Mouse (Mus musculus): ENCODE measurements around the gene Hlcs. TPM values are rescaled to one million over a fixed set of nuclear protein-coding genes. Genes with fewer than 3 reads are reported as not detected.

Gene Hlcs
- polyA plus RNA-seq, 1 experiment, result 17.5 TPM

DNA sequence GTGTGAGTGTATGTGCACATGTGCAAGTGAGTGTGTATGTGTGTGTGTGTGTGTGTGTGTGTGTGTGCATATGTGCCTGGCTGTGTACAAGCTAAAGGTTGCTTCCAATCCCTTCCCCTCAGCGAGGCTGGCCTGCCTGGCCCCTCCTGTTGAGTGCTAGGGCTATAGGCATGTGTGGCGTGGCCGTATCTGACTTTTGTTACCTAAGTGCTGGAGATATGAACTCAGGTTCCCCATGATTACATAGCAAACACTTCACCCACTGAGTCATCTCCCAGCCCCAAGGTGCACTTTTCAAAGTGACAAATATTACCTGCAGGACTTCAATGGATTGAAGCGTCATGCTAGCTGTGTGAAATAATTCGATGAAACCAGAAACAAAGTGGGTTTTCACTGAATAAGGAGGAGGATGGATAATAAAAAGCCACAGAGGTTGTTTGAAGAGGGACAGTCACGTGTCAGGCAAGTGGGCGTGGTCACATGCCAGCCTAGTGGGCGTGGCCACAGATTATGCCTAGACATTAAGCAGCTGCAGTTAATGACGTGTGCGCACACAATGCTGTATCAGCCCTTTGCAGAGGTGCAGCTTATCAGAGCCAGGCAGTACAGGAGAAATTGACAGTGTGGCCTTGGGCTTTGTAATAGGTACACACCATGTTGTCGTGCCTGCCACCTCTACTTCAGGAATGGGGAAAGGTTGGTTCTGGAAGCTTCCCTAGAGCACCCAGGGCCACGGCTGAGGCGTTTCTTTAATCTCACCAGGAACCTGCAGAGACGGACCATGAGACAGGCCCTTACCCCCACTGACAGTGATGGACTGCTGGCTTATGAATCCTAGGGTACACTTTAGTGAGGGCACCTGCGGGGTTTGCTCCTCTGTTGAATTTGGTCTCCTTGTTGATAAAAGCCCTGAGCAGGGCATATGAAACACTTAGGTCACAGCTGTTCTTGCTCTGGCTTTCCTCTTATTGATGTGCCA lies 163.0 kb downstream of the Hlcs start:
- Histone ChIP-seq H3K4me3 (replicated peaks; ENCODE audit: insufficient read depth, low read depth, low read length) (no peak overlapping the region), H3K4me1 (ENCODE audit: control insufficient read depth, insufficient read depth, low read length) (peaks cover 22% of the 10 kb centered on the region), H3K27me3 (ENCODE audit: control insufficient read depth, insufficient read depth, low read length) (no peaks in the 10 kb centered on the region), H3K27ac (ENCODE audit: insufficient read depth, low read length) (no peak overlapping the region)
- TF ChIP-seq POLR2A (IDR thresholded peaks at IDR 0.05; ENCODE audit: borderline replicate concordance, insufficient read depth, low read length) (no peak), CTCF (IDR thresholded peaks at IDR 0.05; ENCODE audit: borderline replicate concordance, insufficient read depth, low read depth, low read length) (no peak)
- DNase-seq, result no peak
- WGBS, result 93% methylated on average over 15 of the region's 15 CpGs

DNA sequence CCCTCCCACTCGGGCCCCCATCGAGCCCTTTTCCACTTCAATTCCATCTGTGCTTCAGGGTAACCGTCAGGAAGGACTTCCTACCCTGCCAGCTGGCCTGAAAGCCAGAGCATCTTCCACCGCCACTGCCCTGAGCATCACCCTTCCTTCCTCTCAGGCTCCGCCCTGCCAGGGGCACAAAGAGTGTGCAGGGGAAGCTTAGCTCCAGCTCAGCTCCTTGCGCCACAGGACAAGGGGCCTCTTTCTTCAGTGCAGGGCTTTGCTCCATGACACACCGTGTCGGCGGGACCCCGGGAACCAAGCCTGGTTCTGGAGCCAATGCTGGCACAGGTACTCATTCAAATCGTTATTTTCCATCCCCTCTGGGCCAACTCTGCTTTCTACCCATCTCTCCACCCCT lies 165.2 kb downstream of the Hlcs start:
- peaks cover 11% of the 10 kb centered on the region for H3K4me1 ChIP-seq (ENCODE audit: control insufficient read depth, insufficient read depth, low read length)
- H3K27ac ChIP-seq (ENCODE audit: insufficient read depth, low read length), result no peak overlapping the region
- WGBS, result 20% methylated on average over 11 of the region's 11 CpGs
- TF ChIP-seq CTCF (IDR thresholded peaks at IDR 0.05; ENCODE audit: borderline replicate concordance, insufficient read depth, low read depth, low read length), result no peak
- no peak for TF ChIP-seq POLR2A (IDR thresholded peaks at IDR 0.05; ENCODE audit: borderline replicate concordance, insufficient read depth, low read length)
- no peaks in the 10 kb centered on the region for H3K27me3 ChIP-seq (ENCODE audit: control insufficient read depth, insufficient read depth, low read length)
- peak; percentile 38 to 44 for DNase-seq
- no peak overlapping the region for H3K4me3 ChIP-seq (replicated peaks; ENCODE audit: insufficient read depth, low read depth, low read length)

DNA sequence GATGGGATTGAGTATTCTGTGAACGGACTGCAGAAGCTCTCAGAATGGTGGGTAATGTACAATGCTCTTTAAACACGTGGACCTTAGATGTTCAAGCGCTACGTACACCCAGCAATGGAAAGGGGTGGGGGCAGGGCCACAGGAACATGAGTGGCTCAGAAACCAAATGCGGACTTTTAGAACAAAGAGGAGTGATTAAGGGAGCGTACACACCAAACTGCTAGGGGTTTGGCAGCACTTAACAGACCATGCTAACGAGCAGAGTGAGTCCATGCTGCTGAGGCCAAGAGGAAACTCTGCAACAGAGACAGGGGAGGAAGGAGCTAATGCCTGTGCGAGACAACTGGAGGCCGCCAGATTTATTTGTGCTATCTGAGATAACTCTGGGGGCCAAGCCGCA lies 170.0 kb downstream of the Hlcs start:
- H3K27me3 ChIP-seq (ENCODE audit: control insufficient read depth, insufficient read depth, low read length), result no peaks in the 10 kb centered on the region
- TF ChIP-seq POLR2A (IDR thresholded peaks at IDR 0.05; ENCODE audit: borderline replicate concordance, insufficient read depth, low read length) (no peak), CTCF (IDR thresholded peaks at IDR 0.05; ENCODE audit: borderline replicate concordance, insufficient read depth, low read depth, low read length) (no peak)
- WGBS, result 66% methylated on average over 10 of the region's 10 CpGs
- H3K4me1 ChIP-seq (ENCODE audit: control insufficient read depth, insufficient read depth, low read length), result peaks cover 3% of the 10 kb centered on the region
- DNase-seq, result no peak
- no peak overlapping the region for H3K4me3 ChIP-seq (replicated peaks; ENCODE audit: insufficient read depth, low read depth, low read length)
- H3K27ac ChIP-seq (ENCODE audit: insufficient read depth, low read length), result no peak overlapping the region

DNA sequence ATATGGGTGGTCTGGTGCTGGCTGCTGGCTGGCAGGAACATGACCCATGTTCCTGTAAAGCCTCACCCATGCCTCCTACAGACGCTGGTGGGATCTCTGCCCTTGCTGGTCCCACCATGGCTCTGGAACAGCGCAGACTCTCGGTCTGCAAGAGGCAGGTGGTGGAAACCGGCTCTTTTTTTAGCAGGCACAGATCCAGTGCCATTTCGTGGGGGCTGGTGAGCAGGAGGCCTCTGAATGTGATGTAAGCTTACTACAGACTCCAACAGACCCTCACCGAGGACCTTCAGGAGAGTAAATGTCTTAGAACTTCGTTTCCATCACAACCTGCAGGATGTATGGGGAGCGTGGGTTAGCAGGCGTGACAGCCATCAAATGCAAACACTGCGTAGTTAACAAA lies 172.6 kb downstream of the Hlcs start:
- Histone ChIP-seq H3K4me1 (ENCODE audit: control insufficient read depth, insufficient read depth, low read length) (no peaks in the 10 kb centered on the region), H3K4me3 (replicated peaks; ENCODE audit: insufficient read depth, low read depth, low read length) (no peak overlapping the region), H3K27me3 (ENCODE audit: control insufficient read depth, insufficient read depth, low read length) (no peaks in the 10 kb centered on the region), H3K27ac (ENCODE audit: insufficient read depth, low read length) (no peak overlapping the region)
- WGBS, result 56% methylated on average over 10 of the region's 10 CpGs
- TF ChIP-seq POLR2A (IDR thresholded peaks at IDR 0.05; ENCODE audit: borderline replicate concordance, insufficient read depth, low read length), result no peak
- no peak for TF ChIP-seq CTCF (IDR thresholded peaks at IDR 0.05; ENCODE audit: borderline replicate concordance, insufficient read depth, low read depth, low read length)
- DNase-seq, result no peak

DNA sequence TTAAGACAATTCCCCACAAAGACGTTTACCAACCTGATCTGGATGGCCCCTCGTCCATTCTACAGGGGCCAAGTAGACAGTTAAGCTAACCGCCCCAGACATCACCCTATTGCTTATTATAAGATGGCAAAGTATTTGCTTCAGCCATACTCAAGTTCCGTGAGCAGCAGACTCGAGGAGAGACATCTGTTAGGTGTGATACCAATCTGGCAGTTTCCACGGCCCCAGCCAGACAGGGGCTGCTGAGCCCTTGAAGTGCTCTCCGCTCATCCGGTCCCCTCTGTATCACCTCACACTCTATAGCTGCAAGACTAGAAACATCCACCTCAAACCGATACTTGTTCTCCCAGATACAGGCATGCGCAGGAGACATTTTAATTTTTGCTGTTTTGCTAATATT lies 179.2 kb downstream of the Hlcs start:
- Histone ChIP-seq H3K4me3 (replicated peaks; ENCODE audit: insufficient read depth, low read depth, low read length) (no peak overlapping the region), H3K27ac (ENCODE audit: insufficient read depth, low read length) (no peak overlapping the region), H3K27me3 (ENCODE audit: control insufficient read depth, insufficient read depth, low read length) (no peaks in the 10 kb centered on the region), H3K4me1 (ENCODE audit: control insufficient read depth, insufficient read depth, low read length) (no peaks in the 10 kb centered on the region)
- WGBS, result 79% methylated on average over 10 of the region's 10 CpGs
- TF ChIP-seq CTCF (IDR thresholded peaks at IDR 0.05; ENCODE audit: borderline replicate concordance, insufficient read depth, low read depth, low read length) (no peak), POLR2A (IDR thresholded peaks at IDR 0.05; ENCODE audit: borderline replicate concordance, insufficient read depth, low read length) (no peak)
- DNase-seq, result no peak

DNA sequence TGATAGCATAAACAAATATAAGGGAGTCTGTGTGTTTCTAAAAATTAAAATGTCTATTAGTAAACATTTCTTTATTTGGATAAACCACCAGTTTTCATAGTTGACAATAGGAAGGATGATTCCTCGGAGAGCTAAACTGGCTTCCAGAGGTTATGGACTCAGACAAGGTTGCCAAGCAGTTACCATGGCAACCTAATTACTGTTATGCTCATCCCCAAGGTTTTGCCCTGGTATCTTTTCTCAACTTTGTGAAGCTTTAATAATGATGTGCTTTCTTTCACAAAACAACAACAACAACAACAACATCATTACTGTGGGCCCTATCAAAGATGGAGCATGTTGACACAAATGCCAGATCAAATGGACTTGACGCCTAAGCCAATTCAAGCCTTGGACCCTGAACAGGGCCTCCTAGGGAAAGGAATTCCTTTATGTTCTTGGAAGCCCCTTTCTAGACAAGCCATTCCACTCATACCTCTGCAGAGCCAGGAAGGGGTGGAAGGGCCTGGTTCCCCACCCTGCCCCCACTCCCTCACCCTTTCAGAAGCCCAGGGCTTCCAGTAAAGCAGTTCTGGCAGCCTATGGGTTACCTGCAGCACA lies 185.0 kb downstream of the Hlcs start:
- DNase-seq, result no peak
- no peak for TF ChIP-seq CTCF (IDR thresholded peaks at IDR 0.05; ENCODE audit: borderline replicate concordance, insufficient read depth, low read depth, low read length)
- no peak for TF ChIP-seq POLR2A (IDR thresholded peaks at IDR 0.05; ENCODE audit: borderline replicate concordance, insufficient read depth, low read length)
- Histone ChIP-seq H3K27me3 (ENCODE audit: control insufficient read depth, insufficient read depth, low read length) (no peaks in the 10 kb centered on the region; the same call in 1 of the 2 replicates), H3K4me3 (replicated peaks; ENCODE audit: insufficient read depth, low read depth, low read length) (no peak overlapping the region), H3K27ac (ENCODE audit: insufficient read depth, low read length) (no peak overlapping the region), H3K4me1 (ENCODE audit: control insufficient read depth, insufficient read depth, low read length) (peaks cover 4% of the 10 kb centered on the region)
- WGBS, result 89% methylated on average over 2 of the region's 2 CpGs

DNA sequence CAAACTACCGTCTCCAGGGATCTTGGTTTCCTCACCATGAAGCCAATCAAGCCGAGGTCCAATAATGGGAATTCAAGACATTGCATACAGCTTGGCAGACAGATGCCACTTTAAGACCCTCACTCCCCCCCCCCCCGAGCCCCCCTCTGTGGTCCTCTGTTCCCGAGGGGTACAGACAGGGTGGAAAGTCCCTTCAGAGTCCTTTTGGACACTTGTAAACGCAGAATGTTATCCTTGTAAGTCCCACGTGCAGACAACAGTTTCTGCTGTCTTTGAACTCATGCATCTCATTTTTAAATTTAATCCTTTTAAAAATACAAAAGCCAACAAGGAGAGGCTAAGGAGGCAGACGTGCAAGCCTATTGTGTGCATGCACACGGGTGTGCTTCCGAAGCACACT lies 187.2 kb downstream of the Hlcs start:
- H3K27ac ChIP-seq (ENCODE audit: insufficient read depth, low read length), result no peak overlapping the region
- TF ChIP-seq POLR2A (IDR thresholded peaks at IDR 0.05; ENCODE audit: borderline replicate concordance, insufficient read depth, low read length) (no peak), CTCF (IDR thresholded peaks at IDR 0.05; ENCODE audit: borderline replicate concordance, insufficient read depth, low read depth, low read length) (no peak)
- H3K4me3 ChIP-seq (replicated peaks; ENCODE audit: insufficient read depth, low read depth, low read length), result no peak overlapping the region
- H3K27me3 ChIP-seq (ENCODE audit: control insufficient read depth, insufficient read depth, low read length), result no peaks in the 10 kb centered on the region; the same call in 1 of the 2 replicates
- 27% methylated on average over 9 of the region's 9 CpGs for WGBS
- peaks cover 4% of the 10 kb centered on the region for H3K4me1 ChIP-seq (ENCODE audit: control insufficient read depth, insufficient read depth, low read length)
- no peak for DNase-seq

Measured in cerebellum, adult 2 months (tissue).